Mouse (Mus musculus): ENCODE data around the gene Rab17.

- TF ChIP-seq CEBPB (IDR thresholded peaks at IDR 0.05; ENCODE audit: low read depth) (no peak), CTCF (IDR thresholded peaks at IDR 0.05; ENCODE audit: control insufficient read depth, insufficient read depth, insufficient read length) (no peak), USF1 (IDR thresholded peaks at IDR 0.05; ENCODE audit: low read depth) (no peak)
Observed at GRCm38 (mm10) chr1:90949309-90949708, 20.2 kb downstream of the Rab17 start.
